Mouse (Mus musculus) thymus, adult 2 months (tissue): ENCODE data around the gene Igfbp6.

Experiments used
- CTCF ChIP-seq: fragments of 200-500 bp; IDR thresholded peaks from 2 replicates; pipeline ENCODE4 v1.5.1; 2012; ENCODE audit warnings: mild to moderate bottlenecking, control low read depth, low read length, moderate library complexity, borderline replicate concordance; ENCODE audit not compliant: control insufficient read depth, poor library complexity, insufficient read depth; ENCODE audit errors: extremely low read depth
- POLR2A ChIP-seq: fragments of 200-500 bp; IDR thresholded peaks from 2 replicates; pipeline ENCODE4 v1.6.1; 2012; ENCODE audit warnings: mild to moderate bottlenecking, low read length, control low read depth, moderate library complexity; ENCODE audit not compliant: control insufficient read depth, poor library complexity, insufficient read depth; ENCODE audit errors: extremely low read depth

GRCm38 (mm10) chr15:102134709-102135108 is 9.5 kb upstream of the Igfbp6 start:
- no peak for TF ChIP-seq POLR2A
- TF ChIP-seq CTCF: no peak
